In genomic region chr15:84210461-84210860, GRCm38 (mm10) we compare ENCODE assay signal across 14 mouse cellular contexts. TPM values are rescaled to one million over a fixed set of nuclear protein-coding genes. Genes with fewer than 3 reads are reported as not detected.
DNase-seq lines count a peak whose midpoint lies in the region; ATAC-seq and TF ChIP-seq lines count a peak whose summit lies in the region.
"Had no signal": no experiment of that assay in that cellular context is flagged by ENCODE, and none has a peak within 500 bp of the region (broad histone marks: within the 10 kb centered on the region; RNA-seq: fewer than 3 reads in every experiment).

No protein-coding gene starts in this region.

- TF ChIP-seq EP300 in heart, postnatal 0 days (IDR thresholded peaks at IDR 0.05; ENCODE audit: low read depth), result no peak

- no peaks in the 10 kb centered on the region for H3K27me3 ChIP-seq in heart, postnatal 0 days (ENCODE audit: control insufficient read depth, insufficient read depth, low read length)
- H3K27me3 ChIP-seq: midbrain, embryonic 13.5 days had no signal

- WGBS in heart, postnatal 0 days, result 94% methylated on average over 13 of the region's 13 CpGs

- peak overlapping the region; percentile 77; the same call in 1 of the 2 replicates for H3K27ac ChIP-seq in heart, postnatal 0 days (ENCODE audit: low read depth)
- H3K27ac ChIP-seq: midbrain, embryonic 13.5 days had no signal

- H3K36me3 ChIP-seq in heart, postnatal 0 days (replicated peaks; ENCODE audit: control insufficient read depth, insufficient read depth, low read length), result peaks cover 77% of the 10 kb centered on the region

- no peak for TF ChIP-seq CTCF in heart, postnatal 0 days (IDR thresholded peaks at IDR 0.05; ENCODE audit: low read depth)

- intact Hi-C loops in heart, postnatal 10 days (cut with DNase I), result loop anchor here (10.0 kb wide), 1 partner anchor 404 kb away; no protein-coding TSS in a partner anchor

- peak; percentile 49; the same call in 1 of the 2 replicates for ATAC-seq in frontal cortex, adult (ENCODE audit: low TSS enrichment)
- no peak for ATAC-seq in heart, postnatal 0 days (ENCODE audit: insufficient read depth, low read depth)
- ATAC-seq in erythroblast, adult 5-6 weeks (replicated peaks; ENCODE audit: low FRiP score, poor library complexity, severe bottlenecking), result peak; percentile 3; the same call in 1 of the 2 replicates
- no peak; the same call in 1 of the 2 replicates for ATAC-seq in erythroid progenitor cell, adult 5-6 weeks (replicated peaks; ENCODE audit: low FRiP score, poor library complexity, severe bottlenecking)
- ATAC-seq: midbrain, embryonic 13.5 days had no signal

- no peak overlapping the region for H3K9ac ChIP-seq in heart, postnatal 0 days (replicated peaks; ENCODE audit: low read depth, low read length)
- H3K9ac ChIP-seq: midbrain, embryonic 13.5 days had no signal

- no peak overlapping the region for H3K4me3 ChIP-seq in heart, postnatal 0 days (ENCODE audit: low read depth, low read length)
- H3K4me3 ChIP-seq: midbrain, embryonic 13.5 days had no signal

- no peak overlapping the region for H3K4me2 ChIP-seq in heart, postnatal 0 days (ENCODE audit: low read depth, low read length)
- H3K4me2 ChIP-seq: midbrain, embryonic 13.5 days had no signal

- DNase-seq in frontal cortex, postnatal 14 days (ENCODE audit: low spot score in 2 of 2), result no peak
- no peak for DNase-seq in heart, postnatal 0 days (ENCODE audit: low spot score)
- no peak for DNase-seq in heart, postnatal 10 days
- peak; percentile 93 for DNase-seq in 416B (ENCODE audit: low read depth)
- no peak for DNase-seq in cerebellum, postnatal 25 days
- DNase-seq: adrenal gland, postnatal 10 days; B cell, adult 2 months; cerebellum, adult 9-11 months; right cerebral cortex, postnatal 14 days had no signal

- H3K4me1 ChIP-seq in heart, postnatal 0 days (ENCODE audit: control insufficient read depth, insufficient read depth), result peaks cover 12% of the 10 kb centered on the region; the same call in 1 of the 2 replicates

- H3K9me3 ChIP-seq in heart, postnatal 0 days (replicated peaks; ENCODE audit: control insufficient read depth, low read length), result no peaks in the 10 kb centered on the region
- H3K9me3 ChIP-seq: G1E; midbrain, embryonic 13.5 days had no signal

RNA-seq across cellular contexts. Expression of gene Samm50, which starts 18.4 kb away (rescaled TPM):
- 34.1 and 42.4 TPM in 2 replicates for total RNA-seq in heart, postnatal 0 days (2014; rRNA removed; ENCODE audit: low replicate concordance)
- 201 and 207 TPM in 2 replicates for polyA plus RNA-seq in heart, postnatal 0 days (2015; fragmentation: Nextera tagmentation; extraction: Ambion mirVana)
- total RNA-seq in heart, postnatal 10 days (2021), result 100 to 1,000 TPM; 254 to 262 TPM
- total RNA-seq in erythroblast, adult 5-6 weeks (2015; ENCODE audit: low replicate concordance), result 9.6 and 13.2 TPM in 2 replicates
- 7.0 and 18.7 TPM in 2 replicates for total RNA-seq in erythroblast, adult 5-6 weeks (2017; ENCODE audit: low replicate concordance)
- total RNA-seq in erythroid progenitor cell, adult 5-6 weeks (2015; ENCODE audit: low replicate concordance), result 9.0 and 12.6 TPM in 2 replicates
- total RNA-seq in erythroid progenitor cell, adult 5-6 weeks (2017; ENCODE audit: low replicate concordance), result 4.1 and 18.0 TPM in 2 replicates

RNA-seq across cellular contexts. Expression of gene Parvb, which starts 21.4 kb away (rescaled TPM):
- total RNA-seq in heart, postnatal 0 days (2014; rRNA removed; ENCODE audit: low replicate concordance), result 26.1 and 31.8 TPM in 2 replicates
- polyA plus RNA-seq in heart, postnatal 0 days (2015; fragmentation: Nextera tagmentation; extraction: Ambion mirVana), result 10.8 and 11.7 TPM in 2 replicates
- 100 to 1,000 TPM; 165 to 174 TPM for total RNA-seq in heart, postnatal 10 days (2021)
- total RNA-seq in erythroblast, adult 5-6 weeks (2015; ENCODE audit: low replicate concordance), result 21.5 and 23.6 TPM in 2 replicates
- total RNA-seq in erythroblast, adult 5-6 weeks (2017; ENCODE audit: low replicate concordance), result 12.1 and 15.3 TPM in 2 replicates
- total RNA-seq in erythroid progenitor cell, adult 5-6 weeks (2015; ENCODE audit: low replicate concordance), result 87.9 and 89.7 TPM in 2 replicates
- total RNA-seq in erythroid progenitor cell, adult 5-6 weeks (2017; ENCODE audit: low replicate concordance), result 26.2 and 32.4 TPM in 2 replicates

RNA-seq across cellular contexts. Expression of gene Pnpla3, which starts 42.8 kb away (rescaled TPM):
- not detected in 2 replicates for total RNA-seq in heart, postnatal 0 days (2014; rRNA removed; ENCODE audit: low replicate concordance)
- 0.32 and 0.48 TPM in 2 replicates for polyA plus RNA-seq in heart, postnatal 0 days (2015; fragmentation: Nextera tagmentation; extraction: Ambion mirVana)
- total RNA-seq in heart, postnatal 10 days (2021), result 1 to 10 TPM; 4.5 to 4.6 TPM
- total RNA-seq in erythroblast, adult 5-6 weeks (2015; ENCODE audit: low replicate concordance), result not detected in 2 replicates
- not detected in 2 replicates for total RNA-seq in erythroblast, adult 5-6 weeks (2017; ENCODE audit: low replicate concordance)
- not detected in 2 replicates for total RNA-seq in erythroid progenitor cell, adult 5-6 weeks (2015; ENCODE audit: low replicate concordance)
- not detected in 2 replicates for total RNA-seq in erythroid progenitor cell, adult 5-6 weeks (2017; ENCODE audit: low replicate concordance)
- total RNA-seq: G1E had no signal
- polyA plus RNA-seq: G1E had no signal

Comparison
In these comparisons a context has a peak if more than half of its experiments do, and no peak if none do; other contexts are left out.
1. ATAC-seq: peak in frontal cortex, adult (single experiment) and erythroblast, adult 5-6 weeks (single experiment); none in heart, postnatal 0 days (single experiment) and erythroid progenitor cell, adult 5-6 weeks (single experiment).